Mouse (Mus musculus) 3T3-L1 (cell line): Measurements from ENCODE around the gene Krt9.
A peak's percentile ranks its signal among the peaks of the same experiment; 100 is the strongest.

Experiments
- DNase-seq: peaks from one replicate; pipeline ENCODE4 v3.0.0-alpha.2; 2015; ENCODE audit warnings: low read depth, low spot score

Gene Krt9

DNA sequence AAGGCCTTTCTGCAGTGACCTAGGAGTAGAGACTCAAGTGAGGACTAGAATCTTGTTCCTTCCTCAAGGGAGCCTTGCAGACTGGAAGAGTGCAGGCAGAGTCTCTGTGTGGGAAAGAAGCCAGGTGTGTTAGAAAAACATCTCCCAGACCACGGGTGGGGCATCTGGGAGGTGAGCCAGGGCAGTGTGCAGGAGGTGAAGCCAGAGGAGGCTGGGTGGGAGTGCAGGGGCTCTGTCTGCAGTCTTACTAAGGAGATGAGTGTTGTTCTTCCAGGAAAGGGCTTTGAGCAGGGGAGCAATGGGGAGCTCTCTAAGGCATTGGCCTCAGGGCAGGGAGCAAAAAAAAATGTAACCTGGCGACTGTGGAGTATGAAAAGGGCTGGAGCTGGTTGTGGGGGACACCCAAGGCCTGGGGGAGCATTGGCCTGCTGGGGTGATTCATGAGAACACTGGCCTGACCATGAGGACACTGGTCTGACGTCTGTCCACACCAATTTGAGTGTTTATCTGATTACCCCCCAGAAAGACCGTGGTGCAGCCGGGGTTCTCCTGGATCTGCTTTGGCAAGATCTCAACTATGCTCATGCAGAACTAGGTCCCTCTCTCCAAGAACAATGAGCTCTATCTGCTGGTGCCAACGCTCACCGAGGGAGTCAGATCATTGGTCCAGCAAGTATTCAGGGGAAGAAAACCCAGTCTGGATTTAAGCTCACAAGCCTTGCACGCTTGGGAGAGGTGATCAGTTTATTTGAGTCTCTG lies 37.4 kb downstream of the Krt9 start:
- DNase-seq, result peak; percentile 53

DNA sequence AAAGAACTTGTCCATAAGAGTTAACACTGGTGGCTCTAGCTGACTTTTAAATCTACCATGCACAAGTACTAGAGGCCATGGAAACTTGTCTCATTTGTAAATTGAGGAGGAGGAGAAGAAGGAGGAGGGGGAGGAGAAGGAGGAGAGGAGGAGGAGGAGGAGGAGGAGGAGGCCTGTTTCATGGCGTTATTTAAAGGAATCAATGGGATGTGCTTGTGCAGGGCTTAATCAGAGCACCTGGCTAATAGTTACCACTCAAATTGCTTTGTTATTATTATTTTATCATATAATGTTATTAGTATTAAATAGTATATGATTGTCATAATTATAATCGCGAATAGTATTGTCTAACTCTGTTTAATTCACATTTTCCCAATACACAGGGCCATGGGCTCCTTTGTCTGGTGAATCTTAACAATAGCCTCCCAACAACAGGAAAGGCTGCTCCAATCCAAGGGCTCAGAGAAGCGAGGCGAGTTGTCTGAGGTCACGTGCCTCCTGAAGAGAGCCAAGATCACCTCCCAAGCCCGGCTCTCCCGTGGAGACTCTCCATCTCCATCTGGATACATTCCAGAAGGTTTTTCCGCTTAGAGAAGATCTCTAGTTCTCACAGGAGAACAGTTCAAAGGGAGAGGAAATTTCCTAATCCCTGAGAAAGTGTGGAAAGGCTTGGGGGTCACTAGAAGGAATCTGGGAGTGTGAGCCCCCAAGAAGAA lies 44.3 kb downstream of the Krt9 start, which contains the start of gene Krt19:
Krt19 (minus strand) TSS at position 51 of the 716 bp plus-strand sequence.
- no peak for DNase-seq

DNA sequence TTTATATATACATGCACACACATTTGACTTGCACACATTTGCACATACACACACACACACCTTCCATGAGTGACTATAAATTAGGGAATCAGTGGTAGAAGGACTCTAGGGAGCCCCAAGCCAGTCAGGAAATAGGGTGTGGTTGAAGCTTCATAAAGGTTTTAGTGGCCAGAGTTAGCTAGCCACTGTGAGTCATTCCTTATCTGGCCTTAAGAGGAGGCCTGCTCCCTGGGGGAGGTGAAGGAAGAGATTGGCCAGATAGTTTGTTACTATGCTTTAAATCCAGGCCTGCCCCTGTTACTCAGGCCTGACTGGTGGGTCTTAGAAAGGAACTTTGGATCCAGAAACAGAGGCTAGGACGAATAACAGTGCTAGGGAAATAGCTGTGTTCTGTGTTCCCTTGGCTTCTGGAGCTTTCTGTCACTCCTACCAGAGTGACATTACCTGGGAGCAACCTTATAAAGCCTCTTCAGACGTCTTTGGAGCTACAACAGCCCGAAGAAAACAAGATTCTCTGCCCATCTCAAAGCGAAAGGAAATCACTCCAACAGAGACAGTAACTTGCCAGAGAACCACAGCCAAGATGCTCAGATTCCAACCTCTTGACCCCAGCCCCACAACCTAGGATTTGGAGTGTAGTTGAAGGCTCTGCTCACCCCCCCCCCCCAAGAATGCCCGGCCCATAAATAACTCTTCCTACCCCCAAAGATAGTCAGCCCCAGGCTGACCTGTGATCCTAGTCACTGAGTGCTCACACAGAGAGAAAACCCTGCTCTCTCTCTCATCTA lies 45.3 kb downstream of the Krt9 start:
- DNase-seq, result peak; percentile 94

DNA sequence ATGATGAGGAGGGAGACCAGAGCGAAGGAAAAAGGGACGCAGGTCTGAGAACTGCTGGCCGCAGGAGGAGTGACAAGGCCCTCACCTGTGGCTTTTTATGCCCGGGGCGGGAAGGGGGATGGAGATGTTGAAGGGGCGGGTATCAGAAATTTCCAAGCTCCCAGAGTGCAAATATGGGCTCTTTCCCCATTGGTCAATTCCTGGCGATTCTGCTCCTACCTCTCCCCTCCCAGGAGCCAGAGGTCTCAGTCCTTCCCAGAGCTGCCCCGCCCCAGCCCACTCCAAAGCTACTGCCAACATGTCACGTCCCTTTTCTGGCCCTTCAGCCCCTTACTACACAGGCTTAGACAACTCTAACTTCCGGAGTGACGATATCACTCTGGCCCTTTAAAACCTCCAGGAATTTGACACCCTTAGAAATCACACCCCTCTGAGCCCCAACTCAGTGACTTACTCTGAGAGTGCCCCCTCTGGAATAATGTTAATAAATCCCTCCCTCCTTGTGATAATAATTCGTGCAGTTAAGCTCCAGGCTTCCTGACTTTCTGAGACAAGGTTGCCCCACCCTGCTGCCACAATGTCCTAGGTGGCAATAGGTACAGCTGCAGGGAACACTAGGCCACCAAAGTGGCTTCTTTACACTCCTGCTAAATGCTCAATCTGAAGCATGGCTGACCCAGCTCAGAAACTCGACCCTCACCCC lies 47.0 kb downstream of the Krt9 start:
- no peak for DNase-seq

DNA sequence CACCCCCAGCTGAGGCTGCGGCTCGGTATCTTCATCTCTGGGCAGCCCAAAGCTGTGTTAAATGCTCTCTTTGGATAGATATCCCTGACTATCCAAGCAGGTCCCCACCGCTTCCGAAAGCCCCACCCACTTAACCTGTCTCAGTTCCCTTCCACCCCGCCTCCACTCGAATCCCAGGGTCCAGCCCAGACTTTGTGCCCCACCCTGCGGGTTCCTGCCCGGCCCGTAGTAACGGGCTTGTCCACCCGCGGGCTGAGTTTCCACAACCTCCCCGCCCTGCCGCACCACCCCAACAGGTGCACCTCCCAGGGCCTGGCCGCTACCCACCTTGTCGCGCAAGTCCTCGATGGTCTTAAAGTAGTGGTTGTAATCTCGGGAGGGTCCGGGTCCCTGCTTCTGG lies 47.9 kb downstream of the Krt9 start:
- DNase-seq, result no peak

DNA sequence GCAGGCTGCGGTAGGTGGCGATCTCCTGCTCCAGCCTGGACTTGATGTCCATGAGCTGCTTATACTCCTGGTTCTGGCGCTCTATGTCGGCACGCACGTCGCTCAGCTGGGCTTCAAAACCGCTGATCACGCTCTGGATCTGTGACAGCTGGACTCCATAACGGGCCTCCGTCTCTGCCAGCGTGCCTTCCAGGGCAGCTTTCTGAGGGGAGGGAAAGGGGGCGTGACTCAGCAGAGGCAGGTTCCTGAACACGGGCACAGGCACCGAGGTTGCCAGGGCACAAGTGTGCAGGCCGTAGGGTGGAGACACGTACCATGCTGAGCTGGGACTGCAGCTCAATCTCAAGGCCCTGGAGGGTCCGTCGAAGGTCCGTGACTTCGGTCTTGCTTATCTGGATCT lies 52.1 kb downstream of the Krt9 start:
- DNase-seq, result no peak

DNA sequence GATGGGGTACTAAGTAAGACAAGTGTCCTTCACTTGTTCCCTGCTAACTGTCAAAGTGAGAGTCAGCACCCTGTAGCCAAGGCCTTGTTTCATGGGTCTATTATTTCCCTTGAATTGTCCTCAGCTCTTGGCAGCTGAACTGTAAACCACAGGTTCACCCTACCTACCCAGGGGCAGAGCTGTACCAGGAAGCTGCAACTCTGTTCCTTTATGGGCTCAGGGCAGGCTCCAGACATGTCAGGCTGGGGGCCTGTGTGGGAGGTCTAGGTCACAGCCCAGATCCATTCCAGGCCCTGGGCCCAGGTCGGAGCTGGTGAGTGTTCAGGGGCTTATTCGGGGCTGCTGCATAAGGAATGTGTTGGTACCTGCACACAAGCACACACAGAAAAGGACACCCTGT lies 53.7 kb downstream of the Krt9 start:
- no peak for DNase-seq

DNA sequence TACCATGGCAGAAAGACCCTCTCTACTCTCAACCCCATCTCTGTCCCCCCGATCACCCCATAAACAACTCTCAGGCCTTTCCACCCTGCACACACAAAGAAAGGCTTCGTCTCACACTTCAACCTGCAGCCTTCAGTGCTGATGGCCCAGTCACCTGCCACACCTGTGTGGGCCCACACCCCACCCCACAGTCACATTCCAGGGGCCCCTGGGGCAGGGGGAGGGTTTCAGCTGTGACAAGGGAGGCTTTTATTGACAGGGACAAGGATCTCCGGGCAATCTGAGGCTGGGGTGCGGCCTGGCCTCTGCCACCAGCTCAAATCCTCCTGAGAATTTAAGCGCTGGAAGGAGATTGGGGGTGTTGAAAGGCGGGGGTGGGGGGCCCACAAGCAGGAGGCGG lies 54.2 kb downstream of the Krt9 start:
- DNase-seq, result no peak

DNA sequence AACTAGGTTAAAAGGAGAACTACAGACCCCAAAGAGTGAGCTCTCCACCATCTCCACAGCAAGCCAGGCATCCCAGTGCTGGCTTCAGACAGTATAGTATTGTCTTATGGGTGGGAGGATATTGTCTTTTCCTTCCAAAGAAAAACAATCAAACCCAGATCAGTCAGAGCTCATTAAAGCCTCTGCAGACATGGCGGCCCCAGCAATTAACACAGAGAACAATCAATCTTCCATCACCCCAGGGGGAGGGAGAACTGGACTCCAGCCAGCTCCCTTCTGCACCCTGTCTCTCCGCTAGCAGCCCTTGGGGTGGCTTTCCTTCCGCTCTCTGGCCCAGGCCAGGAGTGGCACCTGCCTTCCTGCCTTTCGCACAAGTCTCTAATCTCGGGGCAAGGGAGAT lies 55.4 kb downstream of the Krt9 start:
- DNase-seq, result no peak
